Mouse (Mus musculus) liver, adult 2 months (tissue): ENCODE data around the gene Foxp1.

Source experiments
- CTCF ChIP-seq: fragments of 200-500 bp; IDR thresholded peaks from 2 replicates; pipeline ENCODE4 v1.5.1; 2011; ENCODE audit warnings: low read depth, low read length, control low read depth
- POLR2A ChIP-seq: fragments of 200-500 bp; IDR thresholded peaks from 2 replicates; pipeline ENCODE4 v1.6.1; 2011; ENCODE audit warnings: low read length, control low read depth; ENCODE audit not compliant: insufficient read depth; ENCODE audit errors: extremely low read depth

GRCm38 (mm10) chr6:99506816-99507215, 15.7 kb downstream of the Foxp1 start:
- TF ChIP-seq POLR2A (no peak), CTCF (peak; percentile 55)
